Mouse (Mus musculus) adrenal gland, postnatal 10 days (tissue): Measurements from ENCODE around the gene Adamts20. TPM values are rescaled to one million over a fixed set of nuclear protein-coding genes. Genes with fewer than 3 reads are reported as not detected.

Experiments used
- DNase-seq: peaks from one replicate; pipeline ENCODE4 v3.0.0; 2021; ENCODE audit warnings: mixed read lengths
- total RNA-seq, 2 experiments: library from RNA; stranded (reverse); gene quantifications; 2 replicates each; pipeline ENCODE4 v1.2.3; 2021

Gene Adamts20
- total RNA-seq, 2 experiments from 2014 or later = 2.4 to 2.8 TPM

DNA sequence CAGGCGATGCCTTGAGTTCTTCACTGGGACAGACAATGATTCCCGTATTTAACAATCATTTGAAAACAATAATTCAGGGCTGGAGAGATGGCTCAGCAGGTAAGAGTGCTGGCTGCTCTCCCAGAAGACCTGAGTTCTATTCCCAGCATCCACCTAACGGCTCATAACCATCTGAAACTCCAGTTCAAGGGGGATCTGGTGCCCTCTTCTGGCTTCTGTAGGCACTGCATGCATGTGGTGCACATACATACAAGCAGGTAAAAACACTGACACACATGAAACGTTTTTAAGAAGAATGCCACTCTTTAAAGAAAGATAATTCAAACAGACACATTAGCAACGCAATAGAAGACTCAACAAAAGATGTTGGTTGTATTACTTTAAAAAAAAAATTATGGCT, 120.9 kb downstream of the Adamts20 start:
- no peak for DNase-seq

DNA sequence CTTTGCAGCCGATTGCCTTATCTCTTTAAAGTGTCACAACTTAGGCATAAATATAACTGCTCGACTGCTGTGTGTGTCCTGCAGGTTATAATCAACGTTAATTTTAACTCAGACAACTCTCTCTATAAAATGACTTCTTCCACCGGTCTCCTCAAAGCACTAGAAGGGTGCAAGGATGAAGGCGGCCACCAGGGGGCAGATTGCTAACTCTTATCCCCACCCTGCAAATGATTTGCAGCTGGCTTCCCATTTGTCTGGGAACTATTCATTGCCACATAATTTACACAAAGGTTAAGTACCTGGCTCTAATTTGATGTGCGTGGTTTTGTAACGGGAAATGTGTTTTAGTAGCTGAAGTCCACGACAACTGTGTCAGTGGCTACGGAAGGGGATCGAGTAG, 122.9 kb downstream of the Adamts20 start:
- peak; percentile 86 for DNase-seq

DNA sequence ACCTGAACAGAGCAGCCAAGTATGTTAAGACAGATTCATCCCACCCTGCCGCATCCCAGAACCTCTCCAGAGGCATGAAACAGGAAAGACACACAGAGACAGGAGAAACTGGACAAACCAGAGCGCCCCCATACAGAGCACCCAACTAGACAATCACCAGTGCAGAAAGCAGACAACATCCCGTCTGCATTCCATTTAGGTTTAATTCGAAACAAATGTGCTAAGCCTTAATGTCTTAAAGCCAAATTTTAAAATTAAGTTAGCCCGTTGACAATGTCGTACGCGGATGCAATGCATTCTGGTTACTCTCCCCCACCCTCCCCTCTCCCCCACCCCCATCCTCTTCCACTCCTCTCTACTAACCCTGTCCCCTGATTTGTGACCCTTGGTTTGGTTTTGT, 126.2 kb downstream of the Adamts20 start:
- DNase-seq = no peak

DNA sequence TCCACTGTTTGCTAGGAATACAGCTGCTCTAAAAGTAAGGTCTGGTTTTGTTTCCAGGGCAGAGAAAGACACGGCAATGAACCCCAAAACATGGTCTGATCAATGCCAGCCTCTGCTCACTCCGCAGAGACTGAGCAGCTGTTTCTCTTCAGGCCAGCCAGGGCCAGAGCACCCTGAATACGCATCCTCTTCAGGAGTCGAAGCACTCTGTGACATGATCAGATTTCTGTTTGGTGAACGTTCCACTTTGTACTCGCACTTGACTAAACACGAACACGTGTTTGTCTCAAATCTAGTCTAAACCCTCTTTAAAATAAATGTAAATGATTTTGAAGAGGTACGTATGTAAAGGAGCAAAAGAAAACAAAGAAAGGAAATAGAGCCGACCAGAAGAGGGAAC, 130.6 kb downstream of the Adamts20 start:
- no peak for DNase-seq

GRCm38 (mm10) chr15:94326626-94327025, 138.6 kb downstream of the Adamts20 start:
- no peak for DNase-seq

GRCm38 (mm10) chr15:94325509-94326181, 139.6 kb downstream of the Adamts20 start:
- DNase-seq = peak; percentile 83

GRCm38 (mm10) chr15:94316171-94316570, 149.0 kb downstream of the Adamts20 start:
- DNase-seq = no peak

DNA sequence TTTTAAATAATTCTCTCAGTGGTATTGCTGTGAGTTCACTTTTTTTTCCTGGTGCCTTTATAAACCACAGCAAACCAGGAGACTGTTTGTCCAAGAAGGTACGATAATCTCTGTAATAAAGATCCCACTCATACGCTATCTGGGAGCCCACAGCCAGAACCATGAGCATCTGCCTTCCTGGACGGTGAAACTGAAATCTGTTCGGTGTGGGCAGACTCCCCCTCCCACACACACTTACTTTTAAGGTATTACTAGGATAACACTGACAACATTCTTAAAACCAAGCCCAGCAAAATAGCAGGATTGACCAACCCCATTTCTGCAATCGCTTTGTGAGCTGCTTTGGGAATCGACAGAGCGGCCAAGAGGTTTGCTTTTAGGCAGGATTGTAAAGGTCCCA, 155.5 kb downstream of the Adamts20 start:
- peak; percentile 12 for DNase-seq

- no peak for DNase-seq
Measured at GRCm38 (mm10) chr15:94307888-94308287, 157.3 kb downstream of the Adamts20 start.

DNA sequence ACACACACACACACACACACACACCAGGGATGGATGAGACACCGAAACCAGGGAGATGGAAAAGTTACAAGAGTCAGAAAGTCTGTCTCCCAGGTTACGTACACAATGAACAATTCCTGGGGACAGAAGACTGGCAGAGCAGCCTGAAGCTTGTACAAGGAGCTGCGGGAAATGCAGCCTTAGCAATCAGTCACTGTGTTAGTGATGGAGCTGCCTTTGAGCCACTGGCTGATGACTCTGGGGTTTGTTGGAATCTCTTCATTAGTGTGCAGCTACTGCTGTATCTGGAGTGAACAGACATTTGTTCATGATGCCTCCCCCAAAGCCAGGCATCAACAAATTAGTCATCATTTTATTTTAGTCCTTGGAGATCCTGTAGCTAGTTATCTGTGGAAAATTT, 162.1 kb downstream of the Adamts20 start:
- no peak for DNase-seq

DNA sequence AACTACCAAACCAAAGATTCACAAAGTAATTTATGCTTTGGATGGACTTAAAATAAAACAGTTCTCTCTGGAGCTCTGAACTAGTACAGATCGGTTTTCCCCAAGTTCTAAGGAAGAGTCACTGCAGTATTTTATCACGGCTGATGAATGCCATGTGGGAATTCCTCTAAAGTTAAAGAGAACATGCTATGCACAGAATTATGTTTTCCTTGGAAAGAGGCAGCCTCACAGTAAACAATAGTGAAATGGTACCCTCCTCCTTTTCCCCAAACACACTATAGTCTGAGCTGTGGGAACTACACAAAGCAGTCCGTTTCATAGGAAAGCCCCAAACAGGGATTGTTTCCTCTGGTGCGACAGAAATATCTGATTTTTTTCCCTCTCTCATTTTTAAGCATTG, 171.1 kb downstream of the Adamts20 start:
- no peak for DNase-seq

DNA sequence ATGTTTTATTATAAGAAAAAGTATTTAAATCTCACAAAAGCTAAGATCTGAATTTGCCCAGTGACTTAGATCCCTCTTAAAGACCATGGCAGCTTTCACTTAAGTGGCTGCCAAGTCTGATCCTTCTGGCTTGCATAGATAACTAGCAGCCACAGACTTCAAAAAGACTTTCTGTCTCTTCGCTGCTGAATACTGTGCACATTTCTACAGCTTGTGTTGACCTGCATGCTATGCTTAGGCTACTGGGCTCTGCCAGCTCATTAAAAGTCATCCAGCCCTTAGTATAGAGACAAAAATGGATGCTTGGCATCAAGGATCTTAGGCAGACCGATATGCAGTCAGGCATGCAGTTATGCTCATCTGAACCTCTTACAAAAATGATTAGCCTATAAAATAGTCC, 177.2 kb downstream of the Adamts20 start:
- no peak for DNase-seq

- no peak for DNase-seq
Measured at GRCm38 (mm10) chr15:94287495-94287894, 177.7 kb downstream of the Adamts20 start.

DNA sequence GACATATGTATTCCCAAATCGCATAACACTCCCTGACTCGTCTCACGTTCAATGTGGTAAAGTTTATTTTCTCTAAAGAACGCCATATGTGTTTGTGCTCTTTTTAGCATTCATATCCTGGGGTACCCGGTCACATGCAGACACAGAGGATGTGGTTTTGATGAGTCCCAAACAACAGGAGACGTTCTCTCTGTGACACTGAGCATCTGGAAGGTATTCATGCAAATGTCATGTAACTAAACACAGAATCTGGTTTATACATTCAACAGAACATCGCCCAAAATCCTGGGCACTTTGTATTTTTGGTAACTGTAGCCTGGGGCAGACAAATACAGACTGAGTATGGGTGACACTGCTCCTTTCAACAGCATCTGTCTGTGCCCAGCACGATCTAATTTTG, 188.8 kb downstream of the Adamts20 start:
- no peak for DNase-seq

DNA sequence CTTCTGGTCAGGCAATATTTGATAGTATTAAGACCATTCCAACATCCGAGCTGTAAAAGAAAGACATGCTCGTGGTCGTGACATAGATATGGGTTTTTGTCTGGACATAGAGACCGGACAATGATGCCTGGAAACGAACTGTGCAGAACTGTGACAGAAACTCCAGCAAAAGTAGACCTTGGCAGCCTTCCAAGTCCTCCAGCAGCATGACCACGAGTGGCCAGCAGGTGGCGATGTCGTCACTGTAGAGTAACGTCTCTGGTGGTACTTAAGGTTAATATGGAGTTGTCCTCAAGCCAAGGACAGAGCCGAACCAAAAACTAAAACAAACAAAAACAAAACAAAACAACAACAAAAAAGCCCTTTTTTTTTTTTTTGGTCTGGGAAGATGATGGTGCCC, 199.6 kb downstream of the Adamts20 start:
- DNase-seq = peak; percentile 92

GRCm38 (mm10) chr15:94264497-94264879, 200.7 kb downstream of the Adamts20 start:
- DNase-seq = no peak

DNA sequence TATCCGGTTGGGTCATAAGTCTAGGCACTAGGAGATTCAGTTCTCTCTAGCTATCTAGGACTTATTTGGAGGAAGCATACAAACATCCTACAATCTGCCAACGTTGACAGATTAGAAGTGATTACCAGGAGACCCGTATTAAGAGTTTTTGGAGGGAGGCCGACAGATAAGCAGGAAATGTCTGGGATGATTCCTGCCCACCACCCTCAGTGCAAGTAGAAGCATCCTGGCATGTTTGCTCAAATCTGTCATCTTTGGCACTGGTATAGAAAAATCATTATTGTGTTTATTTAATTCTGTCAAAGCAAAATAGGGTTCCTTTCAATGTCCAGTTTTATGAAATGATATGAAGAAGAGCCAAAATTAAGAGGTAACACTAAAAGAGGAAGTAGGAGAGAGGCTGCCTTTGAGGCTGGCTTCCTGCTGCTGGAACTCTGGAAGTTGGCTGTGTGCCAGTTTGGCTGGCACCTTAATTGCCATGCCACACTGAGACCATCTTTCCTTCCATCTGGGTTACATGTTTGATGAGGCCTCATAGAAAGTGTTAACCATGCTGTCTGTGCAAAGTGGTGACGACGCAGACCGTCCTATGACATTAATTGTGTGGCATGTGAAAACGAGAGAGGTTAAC, 201.2 kb downstream of the Adamts20 start:
- DNase-seq = peak; percentile 41

- no peak for DNase-seq
Measured at GRCm38 (mm10) chr15:94263241-94263640, 202.0 kb downstream of the Adamts20 start.

- no peak for DNase-seq
Measured at GRCm38 (mm10) chr15:94259497-94259896, 205.7 kb downstream of the Adamts20 start.

DNA sequence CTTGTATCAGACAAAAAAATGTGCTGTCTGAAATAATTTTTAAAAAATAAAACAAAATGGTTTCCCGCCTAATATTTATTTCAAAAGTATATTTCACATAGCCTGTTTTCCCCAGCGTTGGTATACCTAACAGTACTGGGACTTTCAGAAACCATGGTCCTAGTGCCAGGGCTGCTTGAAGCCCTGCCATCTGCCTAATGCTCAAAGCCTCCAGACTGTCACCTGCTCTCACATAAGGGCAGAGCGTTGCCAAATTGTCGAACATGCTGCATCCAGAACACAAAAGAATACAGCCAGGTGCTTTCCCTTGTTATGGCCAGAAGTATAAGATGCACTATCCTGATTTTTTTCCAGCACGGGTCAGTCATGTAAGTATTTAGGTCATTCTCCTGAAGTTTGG, 209.7 kb downstream of the Adamts20 start:
- DNase-seq = no peak

DNA sequence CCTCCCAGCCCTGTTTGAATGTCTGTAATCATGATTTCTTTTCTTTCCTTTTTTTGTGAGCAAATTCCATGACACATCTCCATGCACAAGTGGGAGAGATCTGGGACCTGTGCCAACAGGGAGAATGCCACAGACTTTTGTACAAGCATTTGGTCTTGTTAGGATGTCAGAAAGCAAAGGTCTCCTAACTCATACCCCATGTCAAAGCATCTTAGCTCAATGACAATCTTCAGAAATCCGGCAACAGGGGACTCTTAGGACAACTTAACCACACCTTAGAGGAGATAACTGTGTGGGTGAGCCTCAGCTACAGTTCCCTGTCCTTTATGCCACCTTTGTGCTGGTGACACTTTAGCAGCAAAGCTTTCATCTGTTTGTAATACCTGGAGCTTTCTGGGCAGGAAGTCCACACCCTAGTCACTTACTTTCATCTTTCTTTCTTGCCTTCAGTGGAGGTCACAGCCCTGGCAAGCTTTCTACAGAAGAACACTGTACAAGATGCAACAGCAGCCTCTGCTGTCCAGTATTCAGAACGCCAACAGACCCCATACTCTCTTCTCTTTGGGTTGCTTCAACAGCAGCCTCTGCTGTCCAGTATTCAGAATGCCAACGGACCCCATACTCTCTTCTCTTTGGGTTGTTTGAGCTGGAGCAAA, 210.2 kb downstream of the Adamts20 start:
- peak; percentile 27 for DNase-seq

DNA sequence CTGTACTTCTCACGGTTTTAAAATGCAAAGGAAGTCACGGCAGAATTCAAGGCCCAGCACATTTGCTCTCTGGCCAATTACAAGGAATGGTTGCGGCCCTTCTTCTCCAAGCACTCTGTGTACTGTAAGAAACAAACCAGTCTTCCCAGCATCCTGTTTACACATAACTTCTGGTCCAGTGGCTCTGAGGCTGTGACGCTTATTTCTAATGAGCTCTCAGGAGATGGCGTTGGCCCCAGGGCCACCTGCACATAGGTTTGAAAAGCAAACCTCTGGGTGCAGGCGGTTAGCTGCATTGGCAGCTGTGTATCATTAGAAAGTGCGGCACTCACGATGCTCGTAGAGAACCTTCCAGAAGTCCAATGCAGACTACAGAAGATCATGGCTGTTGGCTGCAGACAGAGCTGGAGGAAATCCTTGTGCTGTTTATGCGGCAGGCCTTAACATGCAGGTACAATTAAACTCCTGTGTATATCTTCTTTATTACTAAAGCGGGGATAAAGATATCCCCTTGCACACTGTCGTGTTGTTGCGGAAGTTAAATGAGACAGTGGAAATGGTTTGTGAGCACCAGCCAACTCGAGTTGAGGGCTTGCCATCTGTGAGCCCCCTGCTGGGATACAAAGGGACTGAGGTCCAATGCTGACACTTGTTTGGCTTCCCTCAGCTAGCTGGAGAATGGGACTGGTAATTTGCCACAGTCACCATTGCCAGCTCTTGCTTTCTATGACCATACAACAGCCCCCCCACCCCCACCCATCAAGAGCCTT, 210.9 kb downstream of the Adamts20 start:
- DNase-seq = no peak
